Mouse (Mus musculus) lung, postnatal 0 days (tissue): ENCODE results near the gene Dmd. TPM values are rescaled to one million over a fixed set of nuclear protein-coding genes. Genes with fewer than 3 reads are reported as not detected.

Source experiments
- ATAC-seq: fragments of 200-750 bp; cut with Nextera tagmentation; 2 replicates; pipeline ENCODE4 v1.8.0; 2017; ENCODE audit warnings: moderate library complexity
- DNase-seq: peaks from one replicate; pipeline ENCODE4 v3.0.0-alpha.2; 2016; ENCODE audit warnings: low spot score
- H3K27ac ChIP-seq: fragments of 300-500 bp; sonication (generic); 2 replicates; pipeline ENCODE4 v1.5.1; 2014; ENCODE audit warnings: antibody characterized with exemption, mild to moderate bottlenecking, low read length, mixed read lengths
- H3K27me3 ChIP-seq: fragments of 300-500 bp; sonication (generic); replicated peaks from 2 replicates; pipeline ENCODE4 v1.6.1; 2014; ENCODE audit warnings: low read length, mixed read lengths; ENCODE audit not compliant: insufficient read depth
- H3K36me3 ChIP-seq: fragments of 300-500 bp; sonication (generic); 2 replicates; pipeline ENCODE4 v1.6.1; 2014; ENCODE audit warnings: low read length, mixed read lengths; ENCODE audit not compliant: insufficient read depth
- H3K4me1 ChIP-seq: fragments of 300-500 bp; sonication (generic); 2 replicates; pipeline ENCODE4 v1.6.1; 2014; ENCODE audit warnings: antibody characterized with exemption, low read depth, low read length, mixed read lengths; ENCODE audit not compliant: insufficient read depth
- H3K4me2 ChIP-seq: fragments of 300-500 bp; sonication (generic); replicated peaks from 2 replicates; pipeline ENCODE4 v1.6.1; 2014; ENCODE audit warnings: low read depth, mild to moderate bottlenecking, low read length, moderate library complexity, mixed read lengths
- H3K4me3 ChIP-seq: fragments of 300-500 bp; sonication (generic); 2 replicates; pipeline ENCODE4 v1.5.1; 2014; ENCODE audit warnings: low read depth, low read length
- H3K9ac ChIP-seq: fragments of 300-500 bp; sonication (generic); replicated peaks from 2 replicates; pipeline ENCODE4 v1.6.1; 2014; ENCODE audit warnings: low read depth, mild to moderate bottlenecking
- H3K9me3 ChIP-seq: fragments of 300-500 bp; sonication (generic); 2 replicates; pipeline ENCODE4 v1.6.1; 2016; ENCODE audit warnings: low read length, mixed read lengths
- CTCF ChIP-seq: IDR thresholded peaks from 2 replicates; pipeline ENCODE4 v1.5.1; 2016; ENCODE audit warnings: antibody characterized with exemption, mild to moderate bottlenecking
- EP300 ChIP-seq: IDR thresholded peaks from 2 replicates; pipeline ENCODE4 v1.6.1; 2016; ENCODE audit warnings: antibody characterized with exemption, mild to moderate bottlenecking, control low read depth
- WGBS: fragments of 180-500 bp; shearing (Covaris S2); extraction: QIAGEN DNeasy Blood & Tissue Kit; methylation state at CpG from one replicate; pipeline ENCODE4 v1.1.7; 2014; 5-methylcytosine and 5-hydroxymethylcytosine counted together
- polyA plus RNA-seq: library from polyadenylated mRNA; unstranded; fragments of >200 nt; fragmentation: Nextera tagmentation; extraction: Ambion mirVana; gene quantifications from 2 replicates; pipeline ENCODE4 v1.2.1, GENCODE M21; 2015

Dmd gene
- polyA plus RNA-seq, 1 experiment from 2014 or later, result 15.8 TPM

DNA sequence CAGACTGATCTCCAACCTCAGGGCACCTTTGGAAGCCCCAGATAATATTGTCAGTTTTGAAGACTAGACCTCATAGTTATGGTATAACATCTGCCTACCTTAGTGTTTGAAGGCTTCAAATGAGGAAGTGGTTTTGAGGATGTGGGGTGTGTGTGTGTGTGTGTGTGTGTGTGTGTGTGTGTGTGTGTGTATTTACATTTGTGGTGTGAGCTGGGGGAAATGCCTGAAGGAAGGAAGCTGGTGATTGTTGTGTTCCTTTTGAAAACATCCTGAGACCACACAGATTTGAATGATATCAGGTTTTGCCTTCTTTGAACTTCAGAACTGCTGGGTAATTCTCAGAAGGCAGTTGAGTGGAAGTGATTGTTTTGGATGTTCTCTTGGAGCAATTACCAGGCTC is 2278.2 kb downstream of the Dmd start:
- DNase-seq (no peak), ATAC-seq (no peak)
- Histone ChIP-seq H3K27me3 (no peaks in the 10 kb centered on the region), H3K36me3 (no peaks in the 10 kb centered on the region), H3K4me2 (no peak overlapping the region), H3K27ac (no peak overlapping the region), H3K9me3 (no peaks in the 10 kb centered on the region), H3K9ac (no peak overlapping the region), H3K4me3 (no peak overlapping the region), H3K4me1 (no peaks in the 10 kb centered on the region)
- TF ChIP-seq EP300 (no peak), CTCF (no peak)

DNA sequence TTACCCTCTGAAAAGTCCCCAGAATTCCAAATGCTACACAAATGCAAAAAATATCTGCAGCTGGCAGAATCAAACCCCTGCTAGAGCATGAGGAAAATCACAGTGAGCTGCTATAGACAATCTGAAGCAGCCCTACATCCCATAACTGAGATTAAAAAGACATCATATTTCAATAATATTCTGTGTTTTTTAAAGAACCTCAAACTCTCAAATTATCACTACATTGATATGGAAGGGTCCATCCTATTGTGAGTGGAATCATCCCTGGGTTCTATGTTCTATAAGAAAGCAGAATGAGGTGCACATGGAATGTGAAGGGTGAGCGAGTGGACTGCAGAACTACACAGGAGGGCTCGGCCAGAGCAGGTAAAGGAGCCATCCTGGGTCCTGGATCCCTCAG is 2300.7 kb downstream of the Dmd start, which contains the start of gene Fthl17a:
Gene Fthl17a (plus strand): TSS at position 301 of the 400 bp plus-strand sequence.
- Histone ChIP-seq H3K4me3 (no peak within 1 kb of the TSS), H3K4me2 (no peak within 1 kb of the TSS), H3K27ac (no peak within 1 kb of the TSS), H3K9ac (no peak within 1 kb of the TSS), H3K4me1 (no peaks in the 10 kb centered on the region), H3K36me3 (no peaks in the 10 kb centered on the region), H3K9me3 (no peaks in the 10 kb centered on the region), H3K27me3 (no peaks in the 10 kb centered on the region)
- DNase-seq (no peak), ATAC-seq (no peak)
- 72% methylated on average over 2 of the region's 2 CpGs for WGBS
- TF ChIP-seq CTCF, result no peak
- no peak for TF ChIP-seq EP300
